Mouse (Mus musculus) heart, adult 2 months (tissue): ENCODE data around the gene Kifc3.

ENCODE experiments used
- EP300 ChIP-seq: fragments of 200-500 bp; IDR thresholded peaks from 2 replicates; pipeline ENCODE4 v1.6.1; 2011; ENCODE audit warnings: low read depth, low read length, control low read depth; ENCODE audit not compliant: insufficient read depth
- POLR2A ChIP-seq: fragments of 200-500 bp; IDR thresholded peaks from 2 replicates; pipeline ENCODE4 v1.6.1; 2011; ENCODE audit warnings: mild to moderate bottlenecking, low read depth, low read length, control low read depth; ENCODE audit not compliant: insufficient read depth

- no peak for TF ChIP-seq POLR2A
- TF ChIP-seq EP300 = no peak
Measured at GRCm38 (mm10) chr8:95059812-95060533, 142.6 kb downstream of the Kifc3 start.
